In genomic region chr14:20786611-20787015, GRCm38 (mm10) we compare ENCODE assay signal across 11 mouse cellular contexts. TPM values are rescaled to one million over a fixed set of nuclear protein-coding genes. Genes with fewer than 3 reads are reported as not detected.
DNase-seq lines count a peak whose midpoint lies in the region; ATAC-seq and TF ChIP-seq lines count a peak whose summit lies in the region.
"Had no signal": no experiment of that assay in that cellular context is flagged by ENCODE, and none has a peak within 500 bp of the region (broad histone marks: within the 10 kb centered on the region; RNA-seq: fewer than 3 reads in every experiment).

No protein-coding gene starts in this region.

- 81% methylated on average over 4 of the region's 4 CpGs for WGBS in neural tube, embryonic 13.5 days
- WGBS in neural tube, embryonic 15.5 days, result 79% methylated on average over 4 of the region's 4 CpGs
- WGBS in heart, embryonic 15.5 days, result 37% methylated on average over 4 of the region's 4 CpGs
- WGBS in small intestine, adult 2 months, result 23% methylated on average over 4 of the region's 4 CpGs
- 71% methylated on average over 4 of the region's 4 CpGs for WGBS in kidney, embryonic 15.5 days

- no peak for TF ChIP-seq POLR2A in small intestine, adult 2 months (IDR thresholded peaks at IDR 0.05; ENCODE audit: low read depth, low read length)

- H3K27ac ChIP-seq in neural tube, embryonic 13.5 days (replicated peaks), result no peak overlapping the region
- no peak overlapping the region for H3K27ac ChIP-seq in neural tube, embryonic 15.5 days (replicated peaks)
- peak overlapping the region; percentile 48 for H3K27ac ChIP-seq in heart, embryonic 15.5 days
- H3K27ac ChIP-seq in small intestine, adult 2 months (ENCODE audit: insufficient read depth, low read depth, low read length), result peak overlapping the region; percentile 0
- no peak overlapping the region for H3K27ac ChIP-seq in kidney, embryonic 15.5 days
- H3K27ac ChIP-seq: hindbrain, embryonic 15.5 days had no signal

- 0 out of 2 replicates have a peak overlapping the region, but pooled peaks have one; percentile 14 for H3K9ac ChIP-seq in neural tube, embryonic 13.5 days
- H3K9ac ChIP-seq in neural tube, embryonic 15.5 days (replicated peaks), result no peak overlapping the region
- no peak overlapping the region for H3K9ac ChIP-seq in heart, embryonic 15.5 days
- H3K9ac ChIP-seq in kidney, embryonic 15.5 days, result no peak overlapping the region
- H3K9ac ChIP-seq: hindbrain, embryonic 15.5 days had no signal

- no peak for ATAC-seq in neural tube, embryonic 13.5 days (ENCODE audit: low read depth)
- ATAC-seq in neural tube, embryonic 15.5 days (ENCODE audit: low FRiP score), result no peak
- 0 out of 2 replicates have a peak, but pooled peaks have one; percentile 24 for ATAC-seq in heart, embryonic 15.5 days (replicated peaks; ENCODE audit: insufficient number of reproducible peaks, insufficient read depth, low FRiP score, low read depth)
- no peak for ATAC-seq in kidney, embryonic 15.5 days (replicated peaks; ENCODE audit: low FRiP score)

- H3K27me3 ChIP-seq in neural tube, embryonic 13.5 days, result no peaks in the 10 kb centered on the region
- no peaks in the 10 kb centered on the region for H3K27me3 ChIP-seq in neural tube, embryonic 15.5 days (replicated peaks)
- no peaks in the 10 kb centered on the region for H3K27me3 ChIP-seq in heart, embryonic 15.5 days
- no peaks in the 10 kb centered on the region for H3K27me3 ChIP-seq in small intestine, adult 2 months (ENCODE audit: control insufficient read depth, insufficient read depth, low read length)
- no peaks in the 10 kb centered on the region for H3K27me3 ChIP-seq in kidney, embryonic 15.5 days
- H3K27me3 ChIP-seq: hindbrain, embryonic 15.5 days had no signal

- no peak overlapping the region for H3K4me2 ChIP-seq in neural tube, embryonic 13.5 days
- H3K4me2 ChIP-seq in neural tube, embryonic 15.5 days, result no peak overlapping the region
- peak overlapping the region; percentile 29 for H3K4me2 ChIP-seq in heart, embryonic 15.5 days
- H3K4me2 ChIP-seq in kidney, embryonic 15.5 days, result no peak overlapping the region
- H3K4me2 ChIP-seq: hindbrain, embryonic 15.5 days had no signal

- DNase-seq in heart, adult 11 months, result peak; percentile 96
- no peak for DNase-seq in heart, adult 8-10 months (ENCODE audit: low spot score)
- no peak for DNase-seq in urinary bladder, adult 2 months (ENCODE audit: low spot score)
- DNase-seq: cerebellum, adult 9-10 months; lung, postnatal 4 days had no signal

- H3K4me1 ChIP-seq in neural tube, embryonic 13.5 days (replicated peaks), result peaks cover 49% of the 10 kb centered on the region
- H3K4me1 ChIP-seq in neural tube, embryonic 15.5 days, result peaks cover 38% of the 10 kb centered on the region
- peaks cover 74% of the 10 kb centered on the region for H3K4me1 ChIP-seq in heart, embryonic 15.5 days (replicated peaks)
- H3K4me1 ChIP-seq in small intestine, adult 2 months (ENCODE audit: control insufficient read depth, insufficient read depth, insufficient read length, low read length), result peaks cover 16% of the 10 kb centered on the region; the same call in 1 of the 2 replicates
- peaks cover 39% of the 10 kb centered on the region for H3K4me1 ChIP-seq in kidney, embryonic 15.5 days

- TF ChIP-seq CTCF in small intestine, adult 2 months (IDR thresholded peaks at IDR 0.05; ENCODE audit: extremely low read depth, insufficient read length, insufficient replicate concordance, low read depth, low read length), result no peak

- H3K36me3 ChIP-seq in neural tube, embryonic 13.5 days, result peaks cover 86% of the 10 kb centered on the region
- peaks cover 70% of the 10 kb centered on the region for H3K36me3 ChIP-seq in neural tube, embryonic 15.5 days
- peaks cover 46% of the 10 kb centered on the region for H3K36me3 ChIP-seq in heart, embryonic 15.5 days
- H3K36me3 ChIP-seq in small intestine, adult 2 months (ENCODE audit: control insufficient read depth, insufficient read depth, low read length), result peaks cover 14% of the 10 kb centered on the region
- H3K36me3 ChIP-seq in kidney, embryonic 15.5 days, result peaks cover 93% of the 10 kb centered on the region

- no peaks in the 10 kb centered on the region for H3K9me3 ChIP-seq in neural tube, embryonic 13.5 days
- no peaks in the 10 kb centered on the region for H3K9me3 ChIP-seq in neural tube, embryonic 15.5 days (replicated peaks)
- H3K9me3 ChIP-seq in heart, embryonic 15.5 days (replicated peaks), result no peaks in the 10 kb centered on the region
- no peaks in the 10 kb centered on the region for H3K9me3 ChIP-seq in kidney, embryonic 15.5 days (replicated peaks)
- H3K9me3 ChIP-seq: hindbrain, embryonic 15.5 days had no signal

- no peak overlapping the region for H3K4me3 ChIP-seq in neural tube, embryonic 13.5 days
- no peak overlapping the region for H3K4me3 ChIP-seq in neural tube, embryonic 15.5 days (replicated peaks)
- 0 out of 2 replicates have a peak overlapping the region, but pooled peaks have one; percentile 3 for H3K4me3 ChIP-seq in heart, embryonic 15.5 days
- H3K4me3 ChIP-seq in small intestine, adult 2 months (ENCODE audit: low read depth, low read length), result no peak overlapping the region
- H3K4me3 ChIP-seq in kidney, embryonic 15.5 days (replicated peaks), result no peak overlapping the region
- H3K4me3 ChIP-seq: hindbrain, embryonic 15.5 days had no signal

RNA-seq across cellular contexts. Expression of gene Camk2g, which starts 7.3 kb away (rescaled TPM):
- total RNA-seq in heart, adult 8-10 months (2022), result 10 to 100 TPM; 47.2 to 73.5 (median 58.4) TPM
- polyA plus RNA-seq in neural tube, embryonic 13.5 days (2015; fragmentation: Nextera tagmentation; extraction: Ambion mirVana), result 155 and 159 TPM in 2 replicates
- polyA plus RNA-seq in neural tube, embryonic 15.5 days (2015; fragmentation: Nextera tagmentation; extraction: Ambion mirVana), result 214 and 230 TPM in 2 replicates
- polyA plus RNA-seq in heart, embryonic 15.5 days (2015; fragmentation: Nextera tagmentation; extraction: Ambion mirVana), result 75.7 and 76.8 TPM in 2 replicates
- polyA plus RNA-seq in small intestine, adult 2 months (2012; rRNA removed), result 8.1 and 12.0 TPM in 2 replicates
- 134 and 139 TPM in 2 replicates for polyA plus RNA-seq in urinary bladder, adult 2 months (2012; rRNA removed)
- 39.6 and 48.4 TPM in 2 replicates for polyA plus RNA-seq in kidney, embryonic 15.5 days (2015; fragmentation: Nextera tagmentation; extraction: Ambion mirVana)

RNA-seq across cellular contexts. Expression of gene Plau, which starts 49.8 kb away (rescaled TPM):
- 1 to 10 TPM; 4.9 to 7.7 (median 5.6) TPM for total RNA-seq in heart, adult 8-10 months (2022)
- 1.2 TPM in 2 replicates for polyA plus RNA-seq in neural tube, embryonic 13.5 days (2015; fragmentation: Nextera tagmentation; extraction: Ambion mirVana)
- polyA plus RNA-seq in neural tube, embryonic 15.5 days (2015; fragmentation: Nextera tagmentation; extraction: Ambion mirVana), result 0.83 and 1.1 TPM in 2 replicates
- 1.4 and 1.9 TPM in 2 replicates for polyA plus RNA-seq in heart, embryonic 15.5 days (2015; fragmentation: Nextera tagmentation; extraction: Ambion mirVana)
- 3.1 and 3.8 TPM in 2 replicates for polyA plus RNA-seq in small intestine, adult 2 months (2012; rRNA removed)
- polyA plus RNA-seq in urinary bladder, adult 2 months (2012; rRNA removed), result 73.2 and 80.6 TPM in 2 replicates
- 10.7 and 12.4 TPM in 2 replicates for polyA plus RNA-seq in kidney, embryonic 15.5 days (2015; fragmentation: Nextera tagmentation; extraction: Ambion mirVana)

RNA-seq across cellular contexts. Expression of gene Ndst2, which starts 52.3 kb away (rescaled TPM):
- total RNA-seq in heart, adult 8-10 months (2022), result 10 to 100 TPM in 1 of 4 experiments, 1 to 10 TPM in 3; 7.1 to 10.6 (median 9.9) TPM
- polyA plus RNA-seq in neural tube, embryonic 13.5 days (2015; fragmentation: Nextera tagmentation; extraction: Ambion mirVana), result 17.4 and 20.8 TPM in 2 replicates
- 17.1 and 19.3 TPM in 2 replicates for polyA plus RNA-seq in neural tube, embryonic 15.5 days (2015; fragmentation: Nextera tagmentation; extraction: Ambion mirVana)
- 13.8 and 17.8 TPM in 2 replicates for polyA plus RNA-seq in heart, embryonic 15.5 days (2015; fragmentation: Nextera tagmentation; extraction: Ambion mirVana)
- 11.1 and 22.1 TPM in 2 replicates for polyA plus RNA-seq in small intestine, adult 2 months (2012; rRNA removed)
- 33.1 and 36.6 TPM in 2 replicates for polyA plus RNA-seq in urinary bladder, adult 2 months (2012; rRNA removed)
- 27.3 and 31.6 TPM in 2 replicates for polyA plus RNA-seq in kidney, embryonic 15.5 days (2015; fragmentation: Nextera tagmentation; extraction: Ambion mirVana)

Comparison
In these comparisons a context has a peak if more than half of its experiments do, and no peak if none do; other contexts are left out.
1. H3K27ac ChIP-seq: peak in heart, embryonic 15.5 days (single experiment) and small intestine, adult 2 months (single experiment); none in neural tube, embryonic 13.5 days (single experiment), neural tube, embryonic 15.5 days (single experiment) and kidney, embryonic 15.5 days (single experiment).